Comparison of ENCODE assay signal across 14 mouse cellular contexts in the genomic region with DNA sequence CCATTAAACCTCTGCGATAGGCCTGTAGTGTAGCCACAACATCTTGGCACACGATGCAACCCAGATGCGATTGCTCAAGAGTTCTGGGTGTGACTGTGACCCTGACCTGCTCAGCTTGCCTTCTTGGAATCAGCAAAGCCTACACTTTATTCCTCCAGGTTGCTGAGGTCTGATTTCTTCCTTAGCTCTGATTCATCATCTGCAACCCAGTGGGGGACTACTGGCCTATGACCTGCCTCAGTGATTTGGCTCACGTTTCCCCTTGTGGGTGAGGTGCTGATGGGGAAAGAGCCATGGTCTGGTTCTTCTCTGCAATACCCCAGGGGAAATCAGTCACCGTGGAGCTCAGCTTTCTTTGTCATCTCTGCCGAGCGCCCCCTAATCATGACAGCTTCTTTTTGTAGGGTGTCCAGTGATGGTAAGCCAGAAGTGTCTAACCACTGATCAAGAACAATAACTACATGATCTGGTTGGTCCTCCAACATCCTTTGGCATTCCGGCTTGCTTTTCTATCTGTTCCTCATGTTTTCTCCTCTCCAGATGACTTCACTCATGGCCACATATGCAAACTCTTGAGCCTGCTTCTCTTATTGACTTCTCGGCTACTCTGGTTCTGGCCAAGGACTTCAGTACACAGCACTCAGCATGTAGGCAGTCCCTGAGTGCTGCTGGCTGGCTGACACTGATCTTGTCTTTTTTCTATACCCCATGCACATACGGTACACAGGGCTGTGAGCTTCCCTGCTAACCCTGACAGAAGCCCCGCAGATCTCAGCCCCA.
DNase-seq lines count a peak whose midpoint lies in the region; ATAC-seq and TF ChIP-seq lines count a peak whose summit lies in the region.
"Had no signal": no experiment of that assay in that cellular context is flagged by ENCODE, and none has a peak within 500 bp of the region (broad histone marks: within the 10 kb centered on the region; RNA-seq: fewer than 3 reads in every experiment).

No protein-coding gene starts in this region.

- no peak for ATAC-seq in heart, embryonic 12.5 days (ENCODE audit: insufficient number of reproducible peaks, low FRiP score)
- peak; percentile 77 for ATAC-seq in lung, postnatal 0 days
- no peak for ATAC-seq in kidney, embryonic 15.5 days (replicated peaks; ENCODE audit: low FRiP score)
- ATAC-seq: Patski had no signal

- in situ Hi-C loops in CH12.LX (cut with MboI; ENCODE audit: low pct_ligation_motif_present, low pct_unique_long_range_greater_than_20kb, low sequenced_read_pairs), result loop anchor here (25.0 kb wide), 1 partner anchor 155 kb away; no protein-coding TSS in a partner anchor

- no peaks in the 10 kb centered on the region for H3K4me1 ChIP-seq in heart, embryonic 12.5 days (replicated peaks)
- H3K4me1 ChIP-seq in CH12.LX (ENCODE audit: control insufficient read depth in 1 of 2, insufficient read depth in 2 of 2), result peaks cover 13 to 32% of the 10 kb centered on the region in 2 experiments
- H3K4me1 ChIP-seq in lung, postnatal 0 days (ENCODE audit: insufficient read depth, low read depth, low read length), result peaks cover 3% of the 10 kb centered on the region; the same call in 1 of the 2 replicates
- peaks cover 14% of the 10 kb centered on the region for H3K4me1 ChIP-seq in kidney, embryonic 15.5 days
- H3K4me1 ChIP-seq: megakaryocyte, embryonic 14.5 days had no signal

- peak in 1 of 2 experiments; percentile 22; a peak in 1 of 4 replicates for TF ChIP-seq CTCF in CH12.LX (conservative IDR thresholded peaks at IDR 0.05 in 1 of 2, IDR thresholded peaks at IDR 0.05 in 1 of 2; ENCODE audit: low read depth in 2 of 2, low read length in 2 of 2)
- no peak for TF ChIP-seq CTCF in lung, postnatal 0 days (IDR thresholded peaks at IDR 0.05)

- no peak overlapping the region for H3K27ac ChIP-seq in heart, embryonic 12.5 days (ENCODE audit: poor library complexity, severe bottlenecking)
- H3K27ac ChIP-seq in CH12.LX (ENCODE audit: insufficient read depth, low read depth), result 0 out of 2 replicates have a peak overlapping the region, but pooled peaks have one; percentile 3
- no peak overlapping the region for H3K27ac ChIP-seq in lung, postnatal 0 days (ENCODE audit: low read length)
- H3K27ac ChIP-seq in kidney, embryonic 15.5 days, result no peak overlapping the region
- H3K27ac ChIP-seq: hindbrain, embryonic 15.5 days had no signal

- peaks cover 3% of the 10 kb centered on the region; the same call in 1 of the 2 replicates for H3K27me3 ChIP-seq in heart, embryonic 12.5 days (replicated peaks)
- no peaks in the 10 kb centered on the region for H3K27me3 ChIP-seq in CH12.LX (replicated peaks)
- no peaks in the 10 kb centered on the region for H3K27me3 ChIP-seq in lung, postnatal 0 days (replicated peaks; ENCODE audit: insufficient read depth, low read length)
- no peaks in the 10 kb centered on the region for H3K27me3 ChIP-seq in kidney, embryonic 15.5 days
- H3K27me3 ChIP-seq: hindbrain, embryonic 15.5 days; megakaryocyte, embryonic 14.5 days had no signal

- no peak for TF ChIP-seq POLR2A in CH12.LX (IDR thresholded peaks at IDR 0.05; ENCODE audit: low read depth, low read length)

- no peaks in the 10 kb centered on the region; the same call in 1 of the 2 replicates for H3K9me3 ChIP-seq in heart, embryonic 12.5 days (replicated peaks)
- peaks cover 6% of the 10 kb centered on the region for H3K9me3 ChIP-seq in CH12.LX (replicated peaks; ENCODE audit: low read length)
- H3K9me3 ChIP-seq in lung, postnatal 0 days (ENCODE audit: low read length), result no peaks in the 10 kb centered on the region
- H3K9me3 ChIP-seq in kidney, embryonic 15.5 days (replicated peaks), result no peaks in the 10 kb centered on the region
- H3K9me3 ChIP-seq: hindbrain, embryonic 15.5 days had no signal

- TF ChIP-seq EP300 in CH12.LX (IDR thresholded peaks at IDR 0.05; ENCODE audit: low read length), result no peak
- TF ChIP-seq EP300 in lung, postnatal 0 days (IDR thresholded peaks at IDR 0.05), result no peak

- WGBS in heart, embryonic 12.5 days, result 66% methylated on average over 11 of the region's 11 CpGs
- 51% methylated on average over 11 of the region's 11 CpGs for WGBS in lung, postnatal 0 days
- WGBS in kidney, embryonic 15.5 days, result 69% methylated on average over 11 of the region's 11 CpGs

- no peaks in the 10 kb centered on the region for H3K79me2 ChIP-seq in CH12.LX (replicated peaks; ENCODE audit: control insufficient read depth, extremely low read depth, insufficient read depth, poor library complexity, severe bottlenecking)

- no peak for TF ChIP-seq RAD21 in CH12.LX (IDR thresholded peaks at IDR 0.05; ENCODE audit: low read depth, low read length)

- DNase-seq in heart, adult 18-20 months, result peak; percentile 71
- DNase-seq in CH12.LX (ENCODE audit: extremely low read depth), result peak; percentile 48
- DNase-seq in gastrocnemius, adult 8-10 months (ENCODE audit: low spot score in 2 of 2), result peak; percentile 27 to 35
- peak; percentile 60 for DNase-seq in lung, postnatal 0 days (ENCODE audit: low spot score)
- no peak for DNase-seq in kidney, adult 8-10 months
- DNase-seq: cerebellum, adult 11-12 months; kidney, postnatal 10 days; spleen, adult 18-20 months; thymus, adult 18-20 months had no signal

- no peak overlapping the region for H3K4me2 ChIP-seq in heart, embryonic 12.5 days
- H3K4me2 ChIP-seq in CH12.LX (ENCODE audit: insufficient read depth, low read depth, poor library complexity, severe bottlenecking), result no peak overlapping the region
- H3K4me2 ChIP-seq in lung, postnatal 0 days (replicated peaks; ENCODE audit: low read depth, low read length), result no peak overlapping the region
- H3K4me2 ChIP-seq in kidney, embryonic 15.5 days, result no peak overlapping the region
- H3K4me2 ChIP-seq: hindbrain, embryonic 15.5 days had no signal

- no peaks in the 10 kb centered on the region for H3K36me3 ChIP-seq in heart, embryonic 12.5 days
- H3K36me3 ChIP-seq in CH12.LX (replicated peaks in 1 of 2; ENCODE audit: control insufficient read depth in 1 of 2, insufficient read depth in 1 of 2, low read length in 1 of 2), result no peaks in the 10 kb centered on the region
- no peaks in the 10 kb centered on the region for H3K36me3 ChIP-seq in lung, postnatal 0 days (ENCODE audit: insufficient read depth, low read length)
- H3K36me3 ChIP-seq in kidney, embryonic 15.5 days, result no peaks in the 10 kb centered on the region
- H3K36me3 ChIP-seq: hindbrain, embryonic 15.5 days had no signal

- no peak overlapping the region for H3K4me3 ChIP-seq in heart, embryonic 12.5 days
- no peak overlapping the region for H3K4me3 ChIP-seq in CH12.LX (replicated peaks in 1 of 3; ENCODE audit: low read depth in 2 of 3, low read length in 2 of 3, poor library complexity in 1 of 3)
- H3K4me3 ChIP-seq in lung, postnatal 0 days (ENCODE audit: low read depth, low read length), result no peak overlapping the region
- H3K4me3 ChIP-seq in kidney, embryonic 15.5 days (replicated peaks), result no peak overlapping the region
- H3K4me3 ChIP-seq: hindbrain, embryonic 15.5 days; megakaryocyte, embryonic 14.5 days had no signal

- H3K9ac ChIP-seq in heart, embryonic 12.5 days, result no peak overlapping the region
- H3K9ac ChIP-seq in CH12.LX (ENCODE audit: insufficient read depth, low read depth), result no peak overlapping the region
- no peak overlapping the region for H3K9ac ChIP-seq in lung, postnatal 0 days (replicated peaks; ENCODE audit: low read depth)
- H3K9ac ChIP-seq in kidney, embryonic 15.5 days, result no peak overlapping the region
- H3K9ac ChIP-seq: hindbrain, embryonic 15.5 days had no signal

- dilution Hi-C loops in CH12.LX (cut with MboI; ENCODE audit: extremely low pct_ligation_motif_present, extremely low pct_unique_long_range_greater_than_20kb, low sequenced_read_pairs), result no loop called here

TF ChIP-seq in CH12.LX, 34 proteins besides CTCF, POLR2A, EP300 and RAD21:
- TF ChIP-seq SMC3 (IDR thresholded peaks at IDR 0.05; ENCODE audit: low read depth, low read length) (no peak), ZC3H11A (IDR thresholded peaks at IDR 0.05; ENCODE audit: low read depth, low read length) (no peak), USF2 (conservative IDR thresholded peaks at IDR 0.05; ENCODE audit: low read depth, low read length) (no peak), KAT2A (IDR thresholded peaks at IDR 0.05; ENCODE audit: insufficient replicate concordance, low read length) (no peak), TCF12 (IDR thresholded peaks at IDR 0.05; ENCODE audit: low read depth, low read length) (no peak), ETS1 (conservative IDR thresholded peaks at IDR 0.05; ENCODE audit: low read depth, low read length) (peak; percentile 53; the same call in 1 of the 2 replicates), MYC (IDR thresholded peaks at IDR 0.05; ENCODE audit: low read depth, low read length) (no peak), BHLHE40 (IDR thresholded peaks at IDR 0.05; ENCODE audit: low read depth, low read length) (peak; percentile 89), NRF1 (IDR thresholded peaks at IDR 0.05; ENCODE audit: low read depth, low read length) (no peak), ZNF384 (IDR thresholded peaks at IDR 0.05; ENCODE audit: low read depth, low read length) (no peak)

Comparison
In these comparisons a context has a peak if more than half of its experiments do, and no peak if none do; other contexts are left out.
1. DNase-seq: peak in heart, adult 18-20 months (2 of 2), CH12.LX (single experiment), gastrocnemius, adult 8-10 months (2 of 2) and lung, postnatal 0 days (single experiment); none in kidney, adult 8-10 months (0 of 2).